In the genomic region with DNA sequence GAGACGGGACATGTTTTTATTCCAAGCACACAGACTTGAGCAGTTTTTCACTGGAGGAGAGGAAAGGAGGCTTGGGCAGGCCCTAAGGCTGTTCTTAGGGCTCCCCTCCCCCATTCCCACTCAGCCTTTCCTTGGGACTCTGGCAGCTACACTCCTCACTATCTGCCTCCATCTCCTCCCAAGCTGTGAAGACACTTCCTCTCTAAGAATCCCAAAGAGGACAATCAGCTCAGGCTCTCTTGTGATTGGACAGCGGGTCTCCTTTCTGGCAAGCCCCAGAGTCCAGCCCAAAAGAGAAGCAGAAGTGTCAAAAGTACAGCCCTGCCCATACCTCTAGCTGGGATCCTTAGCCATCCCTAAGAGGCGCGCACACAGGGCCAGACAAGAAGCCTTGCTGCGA, we compare ENCODE assay signal across 8 mouse cellular contexts. TPM values are rescaled to one million over a fixed set of nuclear protein-coding genes. Genes with fewer than 3 reads are reported as not detected.
DNase-seq lines count a peak whose midpoint lies in the region; ATAC-seq and TF ChIP-seq lines count a peak whose summit lies in the region.

No protein-coding gene starts in this region.

- no peak for ATAC-seq in heart, embryonic 12.5 days (ENCODE audit: insufficient number of reproducible peaks, low FRiP score)

- no peak for TF ChIP-seq CTCF in heart, adult 2 months (IDR thresholded peaks at IDR 0.05)

- TF ChIP-seq EP300 in heart, adult 2 months (IDR thresholded peaks at IDR 0.05; ENCODE audit: insufficient read depth, low read depth, low read length): no peak

- no peak overlapping the region for H3K4me3 ChIP-seq in heart, adult 2 months
- no peak overlapping the region for H3K4me3 ChIP-seq in heart, embryonic 12.5 days
- peak overlapping the region; percentile 34 for H3K4me3 ChIP-seq in megakaryocyte, embryonic 14.5 days (replicated peaks)

- H3K9ac ChIP-seq in heart, adult 2 months (ENCODE audit: low read depth, low read length): no peak overlapping the region
- H3K9ac ChIP-seq in heart, embryonic 12.5 days: no peak overlapping the region

- peaks cover 6% of the 10 kb centered on the region for H3K4me1 ChIP-seq in heart, adult 2 months (ENCODE audit: control insufficient read depth, insufficient read depth, low read length)
- peaks cover 21% of the 10 kb centered on the region for H3K4me1 ChIP-seq in heart, embryonic 12.5 days (replicated peaks)
- H3K4me1 ChIP-seq in megakaryocyte, embryonic 14.5 days: peaks cover 48% of the 10 kb centered on the region

- no peak overlapping the region for H3K4me2 ChIP-seq in heart, embryonic 12.5 days

- no peaks in the 10 kb centered on the region for H3K79me2 ChIP-seq in heart, adult 2 months (replicated peaks; ENCODE audit: control insufficient read depth, insufficient read depth, low read length)

- no peaks in the 10 kb centered on the region for H3K27me3 ChIP-seq in heart, adult 2 months (ENCODE audit: control insufficient read depth, insufficient read depth, low read length)
- H3K27me3 ChIP-seq in heart, embryonic 12.5 days (replicated peaks): peaks cover 35% of the 10 kb centered on the region
- H3K27me3 ChIP-seq in megakaryocyte, embryonic 14.5 days (replicated peaks): peaks cover 75% of the 10 kb centered on the region

- DNase-seq in heart, adult 2 months: peak in 1 of 2 experiments; percentile 60
- DNase-seq in R1 (ENCODE audit: low read depth, low spot score): peak; percentile 33
- DNase-seq in heart, postnatal 10 days: peak; percentile 48 to 51
- no peak for DNase-seq in adrenal gland, postnatal 10 days
- no peak for DNase-seq in thymus, postnatal 0 days (ENCODE audit: low spot score)
- no peak for DNase-seq in adrenal gland, adult (ENCODE audit: inconsistent age in 2 of 2, low spot score in 1 of 2)

- intact Hi-C loops in heart, adult 2 months (cut with DNase I): no loop called here
- intact Hi-C loops in heart, postnatal 10 days (cut with DNase I): no loop called here

- 61% methylated on average over 5 of the region's 5 CpGs for WGBS in heart, adult 2 months
- 40% methylated on average over 5 of the region's 5 CpGs for WGBS in heart, embryonic 12.5 days

- TF ChIP-seq POLR2A in heart, adult 2 months (IDR thresholded peaks at IDR 0.05; ENCODE audit: insufficient read depth, low read depth, low read length): peak; percentile 25; the same call in 1 of the 2 replicates

- H3K9me3 ChIP-seq in heart, embryonic 12.5 days (replicated peaks): no peaks in the 10 kb centered on the region
- H3K9me3 ChIP-seq in megakaryocyte, embryonic 14.5 days: no peaks in the 10 kb centered on the region

- H3K27ac ChIP-seq in heart, adult 2 months: no peak overlapping the region; the same call in 1 of the 2 replicates
- no peak overlapping the region for H3K27ac ChIP-seq in heart, embryonic 12.5 days (ENCODE audit: poor library complexity, severe bottlenecking)

- no peaks in the 10 kb centered on the region for H3K36me3 ChIP-seq in heart, adult 2 months (ENCODE audit: control insufficient read depth, insufficient read depth, low read length)
- no peaks in the 10 kb centered on the region for H3K36me3 ChIP-seq in heart, embryonic 12.5 days
- no peaks in the 10 kb centered on the region for H3K36me3 ChIP-seq in megakaryocyte, embryonic 14.5 days (replicated peaks; ENCODE audit: low read length)

RNA-seq across cellular contexts. Expression of a gene that starts 2.7 kb away (rescaled TPM):
- total RNA-seq in heart, adult 2 months (2021): 10 to 100 TPM in 1 of 2 experiments, 1 to 10 TPM in 1; 6.8 to 11.5 TPM
- polyA plus RNA-seq in heart, adult 2 months (2012; rRNA removed): 6.0 and 7.5 TPM in 2 replicates
- 4.8 and 5.3 TPM in 2 replicates for polyA plus RNA-seq in heart, embryonic 12.5 days (2016; fragmentation: Nextera tagmentation; extraction: Ambion mirVana)
- total RNA-seq in heart, postnatal 10 days (2021): 10 to 100 TPM; 16.2 TPM
- polyA plus RNA-seq in megakaryocyte, embryonic 14.5 days (2012; ENCODE audit: insufficient read depth, low replicate concordance): 2.8 and 5.4 TPM in 2 replicates
- 10 to 100 TPM; 14.6 to 15.1 TPM for total RNA-seq in adrenal gland, postnatal 10 days (2021)
- polyA plus RNA-seq in thymus, postnatal 0 days (2015; fragmentation: Nextera tagmentation; extraction: Ambion mirVana): 25.1 and 27.6 TPM in 2 replicates

Comparison
In these comparisons a context has a peak if more than half of its experiments do, and no peak if none do; other contexts are left out.
1. DNase-seq: peak in R1 (single experiment) and heart, postnatal 10 days (2 of 2); none in adrenal gland, postnatal 10 days (single experiment), thymus, postnatal 0 days (single experiment) and adrenal gland, adult (0 of 2).